Mouse (Mus musculus): ENCODE measurements at regions not wholly inside any gene's neighbourhood (a gene's known extent, or its start where the extent isn't known, plus 50 kb on each side); places are given as distances from the start of the nearest gene placed in this dataset.

DNA sequence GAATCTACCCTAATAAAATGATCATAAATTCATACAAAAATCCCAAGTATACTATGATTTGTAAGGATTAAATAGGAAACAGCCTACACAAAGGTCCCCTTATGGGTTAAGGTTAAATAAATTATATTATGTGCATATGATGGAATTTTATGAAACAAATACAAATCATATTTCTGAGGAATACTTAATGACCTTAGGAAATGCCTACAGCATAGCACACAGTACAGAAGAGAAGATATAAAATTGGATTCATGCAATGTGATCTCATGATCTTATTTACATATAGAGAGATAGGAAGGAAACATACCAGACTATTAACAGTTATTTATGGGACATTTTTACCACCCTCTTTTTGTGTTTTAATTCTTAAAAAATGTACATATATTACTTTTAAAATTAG lies 227.7 kb downstream of the Emp1 start:
- Histone ChIP-seq H3K4me1 (ENCODE audit: control insufficient read depth, insufficient read depth, low read length) (no peaks in the 10 kb centered on the region), H3K27ac (ENCODE audit: insufficient read depth, low read depth, low read length) (no peak overlapping the region), H3K36me3 (ENCODE audit: control insufficient read depth, insufficient read depth, low read length) (no peaks in the 10 kb centered on the region), H3K4me3 (ENCODE audit: insufficient read depth, low read depth, low read length) (no peak overlapping the region), H3K27me3 (replicated peaks; ENCODE audit: control insufficient read depth, insufficient read depth, low read length) (no peaks in the 10 kb centered on the region)
- no peak for DNase-seq
- TF ChIP-seq CTCF (conservative IDR thresholded peaks at IDR 0.05; ENCODE audit: insufficient read depth, insufficient read length, low read depth, low read length), result no peak
- TF ChIP-seq POLR2A (IDR thresholded peaks at IDR 0.05; ENCODE audit: low read depth, low read length), result no peak

DNA sequence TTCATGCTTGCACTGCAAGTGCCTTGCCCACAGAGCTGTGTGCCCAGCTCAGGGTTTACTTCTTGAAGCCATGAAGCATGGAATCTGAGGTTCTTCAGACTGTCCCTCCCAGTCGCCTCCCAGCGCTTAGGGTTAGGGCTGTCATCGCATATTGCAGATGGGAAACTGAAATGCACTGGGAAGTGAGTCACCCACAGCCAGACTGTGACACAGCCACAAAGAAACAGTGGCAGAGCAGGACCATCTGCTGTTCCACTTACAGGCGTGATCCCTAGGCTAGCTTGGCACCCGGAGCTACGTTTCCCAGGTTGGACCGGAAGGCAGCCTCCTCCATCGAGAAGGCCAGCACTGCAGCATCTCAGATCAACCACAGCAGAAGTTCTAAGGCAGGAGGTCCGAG lies 228.7 kb downstream of the Emp1 start:
- DNase-seq, result no peak
- H3K4me3 ChIP-seq (ENCODE audit: insufficient read depth, low read depth, low read length), result no peak overlapping the region
- H3K27me3 ChIP-seq (replicated peaks; ENCODE audit: control insufficient read depth, insufficient read depth, low read length), result no peaks in the 10 kb centered on the region
- TF ChIP-seq CTCF (conservative IDR thresholded peaks at IDR 0.05; ENCODE audit: insufficient read depth, insufficient read length, low read depth, low read length) (no peak), POLR2A (IDR thresholded peaks at IDR 0.05; ENCODE audit: low read depth, low read length) (no peak)
- H3K27ac ChIP-seq (ENCODE audit: insufficient read depth, low read depth, low read length), result no peak overlapping the region
- no peaks in the 10 kb centered on the region for H3K4me1 ChIP-seq (ENCODE audit: control insufficient read depth, insufficient read depth, low read length)
- H3K36me3 ChIP-seq (ENCODE audit: control insufficient read depth, insufficient read depth, low read length), result no peaks in the 10 kb centered on the region
- 82% methylated on average over 9 of the region's 9 CpGs for WGBS

DNA sequence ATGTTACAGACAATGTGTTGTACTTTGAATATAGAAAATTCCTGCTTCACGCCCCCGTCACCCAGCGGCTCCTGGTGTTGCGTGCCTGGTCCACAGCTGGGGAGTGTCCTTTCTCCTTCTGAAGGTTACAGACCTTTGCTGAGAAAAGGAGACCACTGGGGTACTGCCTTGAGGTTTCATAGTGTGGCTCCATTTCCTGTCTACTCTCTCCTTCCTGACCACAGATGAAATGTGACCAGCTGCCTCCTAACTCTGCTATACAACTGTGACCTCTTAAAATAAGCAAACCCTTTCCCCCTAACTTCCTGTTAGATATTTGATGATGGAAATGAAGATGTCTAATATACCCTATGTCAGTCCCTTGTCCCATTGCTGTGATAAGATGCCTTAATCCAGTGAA lies 234.0 kb downstream of the Emp1 start:
- DNase-seq, result no peak
- H3K27ac ChIP-seq (ENCODE audit: insufficient read depth, low read depth, low read length), result no peak overlapping the region
- H3K4me3 ChIP-seq (ENCODE audit: insufficient read depth, low read depth, low read length), result no peak overlapping the region
- no peaks in the 10 kb centered on the region for H3K27me3 ChIP-seq (replicated peaks; ENCODE audit: control insufficient read depth, insufficient read depth, low read length)
- no peaks in the 10 kb centered on the region for H3K36me3 ChIP-seq (ENCODE audit: control insufficient read depth, insufficient read depth, low read length)
- no peak for TF ChIP-seq POLR2A (IDR thresholded peaks at IDR 0.05; ENCODE audit: low read depth, low read length)
- no peak for TF ChIP-seq CTCF (conservative IDR thresholded peaks at IDR 0.05; ENCODE audit: insufficient read depth, insufficient read length, low read depth, low read length)
- 93% methylated on average over 4 of the region's 4 CpGs for WGBS
- H3K4me1 ChIP-seq (ENCODE audit: control insufficient read depth, insufficient read depth, low read length), result no peaks in the 10 kb centered on the region

DNA sequence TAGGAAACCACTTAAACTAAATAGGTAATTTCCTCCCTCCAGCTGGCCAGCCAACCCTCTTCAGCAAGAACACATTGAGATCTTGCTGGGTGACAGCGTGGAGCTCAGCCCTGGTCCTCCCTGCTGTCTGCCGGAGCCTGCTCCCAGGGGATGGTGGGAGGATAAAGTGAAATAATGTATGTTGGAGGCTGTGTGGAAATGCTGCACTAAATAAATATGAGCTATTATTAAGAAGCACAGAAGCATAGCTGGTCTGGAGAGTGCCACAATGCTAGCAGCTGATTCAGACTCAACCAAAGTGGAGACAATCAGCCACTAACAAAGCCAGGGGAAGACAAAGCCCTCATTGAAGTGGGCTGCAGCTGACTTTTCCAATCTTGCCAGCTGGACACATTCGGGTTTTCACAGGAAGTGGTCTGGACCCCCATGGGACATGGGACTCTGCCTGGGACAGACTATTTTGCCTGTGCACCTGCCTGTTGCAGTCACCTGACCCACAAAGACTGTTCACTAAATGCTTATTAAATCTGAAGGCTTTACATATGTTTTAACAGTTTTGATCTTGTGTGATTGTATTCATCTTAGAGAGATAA lies 248.3 kb downstream of the Emp1 start:
- Histone ChIP-seq H3K36me3 (ENCODE audit: control insufficient read depth, insufficient read depth, low read length) (no peaks in the 10 kb centered on the region), H3K27me3 (replicated peaks; ENCODE audit: control insufficient read depth, insufficient read depth, low read length) (no peaks in the 10 kb centered on the region; the same call in 1 of the 2 replicates), H3K4me3 (ENCODE audit: insufficient read depth, low read depth, low read length) (no peak overlapping the region), H3K27ac (ENCODE audit: insufficient read depth, low read depth, low read length) (no peak overlapping the region), H3K4me1 (ENCODE audit: control insufficient read depth, insufficient read depth, low read length) (no peaks in the 10 kb centered on the region)
- 64% methylated on average over 3 of the region's 3 CpGs for WGBS
- TF ChIP-seq CTCF (conservative IDR thresholded peaks at IDR 0.05; ENCODE audit: insufficient read depth, insufficient read length, low read depth, low read length), result no peak
- TF ChIP-seq POLR2A (IDR thresholded peaks at IDR 0.05; ENCODE audit: low read depth, low read length), result no peak
- DNase-seq, result no peak

DNA sequence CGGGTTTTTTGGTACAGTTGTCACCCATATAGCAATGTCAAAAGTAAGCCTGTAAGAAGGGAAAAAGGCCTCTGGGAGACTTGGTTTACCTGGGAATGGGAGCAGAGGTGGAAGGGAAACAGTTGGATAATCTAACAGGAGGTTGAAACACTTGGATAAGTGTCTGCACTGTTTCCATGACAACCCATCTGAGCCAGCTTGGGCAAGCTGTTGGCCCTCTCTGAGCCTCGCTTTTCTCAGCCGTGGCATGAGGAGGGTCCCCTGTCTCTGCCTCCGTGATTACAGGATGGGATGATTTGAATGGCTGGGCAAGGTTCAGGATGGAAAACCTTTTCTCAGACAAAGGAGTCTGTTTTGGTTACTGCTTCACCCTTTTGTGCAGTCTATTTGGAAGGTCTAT lies 265.6 kb downstream of the Emp1 start:
- H3K36me3 ChIP-seq (ENCODE audit: control insufficient read depth, insufficient read depth, low read length), result no peaks in the 10 kb centered on the region
- no peaks in the 10 kb centered on the region for H3K4me1 ChIP-seq (ENCODE audit: control insufficient read depth, insufficient read depth, low read length)
- H3K4me3 ChIP-seq (ENCODE audit: insufficient read depth, low read depth, low read length), result no peak overlapping the region
- WGBS, result 72% methylated on average over 4 of the region's 4 CpGs
- no peak overlapping the region for H3K27ac ChIP-seq (ENCODE audit: insufficient read depth, low read depth, low read length)
- DNase-seq, result no peak
- TF ChIP-seq POLR2A (IDR thresholded peaks at IDR 0.05; ENCODE audit: low read depth, low read length) (no peak), CTCF (conservative IDR thresholded peaks at IDR 0.05; ENCODE audit: insufficient read depth, insufficient read length, low read depth, low read length) (no peak)
- H3K27me3 ChIP-seq (replicated peaks; ENCODE audit: control insufficient read depth, insufficient read depth, low read length), result no peaks in the 10 kb centered on the region

DNA sequence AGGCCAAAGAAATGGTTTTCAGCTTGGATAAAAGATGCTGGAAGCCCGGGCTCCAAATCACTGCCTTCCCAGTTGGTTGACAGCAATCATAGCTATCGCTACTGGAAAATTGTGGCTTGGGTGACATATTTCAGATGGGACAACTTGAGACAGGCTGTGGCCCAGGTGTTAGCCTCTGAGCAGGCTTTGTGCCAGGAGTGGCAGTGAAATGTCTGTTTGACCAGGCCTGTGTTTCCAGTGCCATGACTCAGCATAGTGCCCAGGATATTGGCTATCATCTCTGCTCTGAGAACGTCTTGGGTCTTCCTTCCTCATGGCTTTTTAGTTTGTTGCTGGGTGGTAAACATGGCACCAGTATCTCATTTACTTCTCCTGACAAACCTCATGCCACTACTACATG lies 266.9 kb downstream of the Emp1 start:
- Histone ChIP-seq H3K36me3 (ENCODE audit: control insufficient read depth, insufficient read depth, low read length) (no peaks in the 10 kb centered on the region), H3K27ac (ENCODE audit: insufficient read depth, low read depth, low read length) (no peak overlapping the region), H3K27me3 (replicated peaks; ENCODE audit: control insufficient read depth, insufficient read depth, low read length) (no peaks in the 10 kb centered on the region), H3K4me3 (ENCODE audit: insufficient read depth, low read depth, low read length) (no peak overlapping the region), H3K4me1 (ENCODE audit: control insufficient read depth, insufficient read depth, low read length) (no peaks in the 10 kb centered on the region)
- TF ChIP-seq CTCF (conservative IDR thresholded peaks at IDR 0.05; ENCODE audit: insufficient read depth, insufficient read length, low read depth, low read length), result no peak
- no peak for TF ChIP-seq POLR2A (IDR thresholded peaks at IDR 0.05; ENCODE audit: low read depth, low read length)
- WGBS, result 78% methylated on average over 3 of the region's 3 CpGs
- DNase-seq, result peak; percentile 19

DNA sequence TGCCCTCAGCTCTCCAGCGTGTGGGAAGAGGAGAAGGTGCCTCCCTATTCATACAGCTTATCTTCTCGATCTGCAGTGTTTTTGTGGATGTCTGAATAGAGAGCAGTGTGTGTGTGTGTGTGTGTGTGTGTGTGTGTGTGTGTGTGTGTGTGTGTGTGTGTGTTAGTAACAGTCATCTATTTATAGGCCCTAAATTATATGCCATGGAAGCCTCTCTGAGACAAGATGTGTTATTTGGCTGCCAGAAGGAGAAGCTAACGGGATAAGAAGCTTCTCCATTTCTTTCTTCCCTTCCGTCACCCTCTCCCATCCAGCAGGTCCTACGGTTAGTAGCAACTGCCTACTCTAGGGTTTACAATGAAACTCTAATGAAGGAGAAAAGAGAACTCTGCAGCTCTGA lies 270.3 kb downstream of the Emp1 start:
- H3K27me3 ChIP-seq (replicated peaks; ENCODE audit: control insufficient read depth, insufficient read depth, low read length), result no peaks in the 10 kb centered on the region
- DNase-seq, result no peak
- H3K4me1 ChIP-seq (ENCODE audit: control insufficient read depth, insufficient read depth, low read length), result no peaks in the 10 kb centered on the region
- H3K27ac ChIP-seq (ENCODE audit: insufficient read depth, low read depth, low read length), result no peak overlapping the region
- no peaks in the 10 kb centered on the region for H3K36me3 ChIP-seq (ENCODE audit: control insufficient read depth, insufficient read depth, low read length)
- TF ChIP-seq CTCF (conservative IDR thresholded peaks at IDR 0.05; ENCODE audit: insufficient read depth, insufficient read length, low read depth, low read length) (no peak), POLR2A (IDR thresholded peaks at IDR 0.05; ENCODE audit: low read depth, low read length) (no peak)
- WGBS, result 77% methylated on average over 5 of the region's 5 CpGs
- H3K4me3 ChIP-seq (ENCODE audit: insufficient read depth, low read depth, low read length), result no peak overlapping the region
